Mouse (Mus musculus) effector memory CD4-positive, alpha-beta T cell, adult 7 months (primary cell): ENCODE data around the gene Tmem176a. TPM values are rescaled to one million over a fixed set of nuclear protein-coding genes. Genes with fewer than 3 reads are reported as not detected.

ENCODE experiments used
- polyA plus RNA-seq: library from polyadenylated mRNA; unstranded; fragments of 100-300 nt; shearing (Covaris generic); gene quantifications from one replicate; pipeline ENCODE4 v1.2.1, GENCODE M21; 2017

The Tmem176a gene
- polyA plus RNA-seq = 9.4 TPM

GRCm38 (mm10) chr6:48840371-48840969, at the start of gene Tmem176a:
TSS of gene Tmem176a (plus strand) at chr6:48840919.

GRCm38 (mm10) chr6:48840973-48841625, 380 bp downstream of the Tmem176a start, which contains the start of gene Tmem176b:
TSS of gene Tmem176b (minus strand) at chr6:48841496.

GRCm38 (mm10) chr6:48872596-48872995, 31.9 kb downstream of the Tmem176a start, which contains the start of gene Aoc1:
TSS of gene Aoc1 (plus strand) at chr6:48872896.

Other genes with a start within 250 kb of the Tmem176a start
- gene Repin1, start 247.0 kb upstream of the Tmem176a start, polyA plus RNA-seq = 7.4 TPM
- gene Gm44965, start 247.0 kb upstream of the Tmem176a start, polyA plus RNA-seq = not detected
- 5.4 TPM for gene Zfp775, start 238.9 kb upstream of the Tmem176a start, polyA plus RNA-seq
- gene AI854703, start 214.2 kb upstream of the Tmem176a start, polyA plus RNA-seq = 2.3 TPM
- 153 TPM for gene Gimap8, start 193.7 kb upstream of the Tmem176a start, polyA plus RNA-seq
- 227 TPM for gene Gimap9, start 164.8 kb upstream of the Tmem176a start, polyA plus RNA-seq
- gene Gimap4, start 156.4 kb upstream of the Tmem176a start, polyA plus RNA-seq = 1,382 TPM
- gene Gimap6, start 132.7 kb upstream of the Tmem176a start, polyA plus RNA-seq = 1,646 TPM
- 21.6 TPM for gene Gm28053, start 122.3 kb upstream of the Tmem176a start, polyA plus RNA-seq
- gene Gimap7, start 122.3 kb upstream of the Tmem176a start, polyA plus RNA-seq = 295 TPM
- gene Gimap1, start 101.9 kb upstream of the Tmem176a start, polyA plus RNA-seq = 413 TPM
- 201 TPM for gene Gimap5, start 94.7 kb upstream of the Tmem176a start, polyA plus RNA-seq
- gene Gimap3, start 70.1 kb upstream of the Tmem176a start, polyA plus RNA-seq = 1,655 TPM
- 14.1 TPM for gene Tmem176b, start 577 bp downstream of the Tmem176a start, polyA plus RNA-seq
- not detected for gene Aoc1, start 32.0 kb downstream of the Tmem176a start, polyA plus RNA-seq
- not detected for gene 1600015I10Rik, start 89.0 kb downstream of the Tmem176a start, polyA plus RNA-seq
- not detected for gene Doxl2, start 134.0 kb downstream of the Tmem176a start, polyA plus RNA-seq
- 0.32 TPM for gene Svs1, start 145.9 kb downstream of the Tmem176a start, polyA plus RNA-seq
- gene Gpnmb, start 195.6 kb downstream of the Tmem176a start, polyA plus RNA-seq = 0.72 TPM
- 57.5 TPM for gene Malsu1, start 232.9 kb downstream of the Tmem176a start, polyA plus RNA-seq